Mouse (Mus musculus) layer of hippocampus, adult 2 months (tissue): ENCODE measurements around the gene Gm8765. TPM values are rescaled to one million over a fixed set of nuclear protein-coding genes. Genes with fewer than 3 reads are reported as not detected.
"Not testable (repeated sequence)": the region's sequence is repeated elsewhere in the genome, so short reads cannot be mapped to it uniquely, and the experiment has no call there.

ENCODE experiments used
- DNase-seq, 2 experiments: peaks; one replicate each; pipeline ENCODE4 v3.0.0; 2022; ENCODE audit warnings: low spot score in 2 of 2
- H3K27ac ChIP-seq: fragments of 200-600 bp; 2 replicates; pipeline ENCODE4 v1.8.1; 2022
- H3K4me3 ChIP-seq: fragments of 200-600 bp; 2 replicates; pipeline ENCODE4 v1.8.1; 2022; ENCODE audit warnings: mild to moderate bottlenecking
- CTCF ChIP-seq: fragments of 200-600 bp; conservative IDR thresholded peaks from 2 replicates; pipeline ENCODE4 v1.8.1; 2022; ENCODE audit warnings: antibody characterized with exemption, mild to moderate bottlenecking, moderate library complexity
- long read RNA-seq, 2 experiments: library from polyadenylated mRNA; stranded (forward); transcript quantifications; one replicate each; pipeline ENCODE4 v2.0.0; 2021; ENCODE audit warnings: borderline mapping rate in 2 of 2
- microRNA-seq, 2 experiments: library from miRNA; unstranded; fragments of <30 nt; microRNA quantifications; one replicate each; pipeline ENCODE4 v1.2.0; 2021
- total RNA-seq, 2 experiments: library from RNA; stranded (reverse); gene quantifications; 2 replicates each; pipeline ENCODE4 v1.2.3; 2021

The Gm8765 gene
- not detected for total RNA-seq
- long read RNA-seq, experiment 1, result 0 reads
- long read RNA-seq, experiment 2, result 0 reads

GRCm38 (mm10) chr13:50698012-50698411 lies at the start of gene Gm8765:
Gm8765 (plus strand) TSS chr13:50698312.
- not testable (repeated sequence) for H3K27ac ChIP-seq, DNase-seq, H3K4me3 ChIP-seq

- H3K27ac ChIP-seq, H3K4me3 ChIP-seq, DNase-seq: not testable (repeated sequence)
Observed at GRCm38 (mm10) chr13:50648771-50649170, 49.3 kb upstream of the Gm8765 start.

- not testable (repeated sequence) for DNase-seq, H3K4me3 ChIP-seq, H3K27ac ChIP-seq
- peak; percentile 51 for TF ChIP-seq CTCF
Observed at GRCm38 (mm10) chr13:50750282-50750681, 52.2 kb downstream of the Gm8765 start.

GRCm38 (mm10) chr13:50751732-50752131 lies 53.6 kb downstream of the Gm8765 start:
- DNase-seq, result no peak
- no peak for TF ChIP-seq CTCF
- Histone ChIP-seq H3K27ac (no peak overlapping the region), H3K4me3 (no peak overlapping the region)

GRCm38 (mm10) chr13:50752961-50753360 lies 54.8 kb downstream of the Gm8765 start:
- DNase-seq, result not testable (repeated sequence)

More at GRCm38 (mm10) chr13:50752961-50753360, 54.8 kb downstream of the Gm8765 start:
- not testable (repeated sequence) for H3K27ac ChIP-seq, H3K4me3 ChIP-seq

Small RNA genes lying within 50 kb of the gene (microRNA-seq; reads per million reads assigned to microRNA genes)
- 0 reads per million in 2 experiments for gene Gm23952

Other genes starting within 250 kb of the Gm8765 start
- gene Nutm2, start 231.0 kb upstream of the Gm8765 start, total RNA-seq, result not detected
- not detected for gene Gm904, start 55.1 kb upstream of the Gm8765 start, total RNA-seq